Comparison of ENCODE assay signal across 21 mouse cellular contexts in the genomic region with DNA sequence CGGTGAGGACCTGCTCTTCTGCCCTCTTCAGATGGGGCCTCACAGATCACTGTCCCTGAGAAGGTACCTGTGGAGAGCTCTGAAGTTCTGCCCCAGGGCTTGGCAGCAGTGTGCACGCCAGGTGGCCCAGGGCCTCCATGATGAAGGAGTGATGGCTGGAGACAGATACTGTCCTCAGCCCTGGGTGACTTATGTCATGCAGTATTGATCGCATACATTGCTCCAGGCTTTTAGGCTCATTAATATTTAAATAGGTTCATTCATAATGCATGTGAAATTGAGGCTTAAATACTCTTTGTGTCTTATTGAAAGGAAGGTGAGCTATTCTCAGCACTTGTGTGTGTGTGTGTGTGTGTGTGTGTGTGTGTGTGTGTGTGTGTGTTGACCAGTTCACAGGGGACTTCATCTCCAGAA.
DNase-seq lines count a peak whose midpoint lies in the region; ATAC-seq lines count a peak whose summit lies in the region.
"Had no signal": no experiment of that assay in that cellular context is flagged by ENCODE, and none has a peak within 500 bp of the region (broad histone marks: within the 10 kb centered on the region; RNA-seq: fewer than 3 reads in every experiment).

No protein-coding gene starts in this region.

- intact Hi-C loops in gastrocnemius, postnatal 36 days (cut with DNase I), result no loop called here

- no peak overlapping the region for H3K4me3 ChIP-seq in hindbrain, embryonic 12.5 days
- H3K4me3 ChIP-seq in hindbrain, embryonic 10.5 days, result no peak overlapping the region
- H3K4me3 ChIP-seq in hindbrain, embryonic 14.5 days (replicated peaks; ENCODE audit: low read length), result no peak overlapping the region
- H3K4me3 ChIP-seq in midbrain, embryonic 14.5 days (replicated peaks; ENCODE audit: low read depth, low read length), result no peak overlapping the region
- no peak overlapping the region for H3K4me3 ChIP-seq in liver, embryonic 11.5 days (ENCODE audit: low read depth, low read length)
- H3K4me3 ChIP-seq: embryonic facial prominence, embryonic 13.5 days; heart, embryonic 10.5 days; limb, embryonic 15.5 days; megakaryocyte, embryonic 14.5 days had no signal

- H3K4me1 ChIP-seq in hindbrain, embryonic 12.5 days, result 0 out of 2 replicates have a peak, but pooled peaks cover 3% of the 10 kb centered on the region
- H3K4me1 ChIP-seq in hindbrain, embryonic 10.5 days (replicated peaks), result no peaks in the 10 kb centered on the region
- H3K4me1 ChIP-seq in hindbrain, embryonic 14.5 days (replicated peaks; ENCODE audit: control insufficient read depth, insufficient read depth, low read length), result no peaks in the 10 kb centered on the region
- H3K4me1 ChIP-seq in midbrain, embryonic 14.5 days (ENCODE audit: control insufficient read depth, insufficient read depth, low read length), result no peaks in the 10 kb centered on the region
- H3K4me1 ChIP-seq in liver, embryonic 11.5 days (replicated peaks; ENCODE audit: control insufficient read depth, insufficient read depth, low read length), result no peaks in the 10 kb centered on the region
- H3K4me1 ChIP-seq: embryonic facial prominence, embryonic 13.5 days; heart, embryonic 10.5 days; limb, embryonic 15.5 days; megakaryocyte, embryonic 14.5 days had no signal

- H3K27ac ChIP-seq in hindbrain, embryonic 12.5 days, result 0 out of 2 replicates have a peak overlapping the region, but pooled peaks have one; percentile 18
- no peak overlapping the region for H3K27ac ChIP-seq in hindbrain, embryonic 10.5 days
- 0 out of 2 replicates have a peak overlapping the region, but pooled peaks have one; percentile 2 for H3K27ac ChIP-seq in hindbrain, embryonic 14.5 days
- peak overlapping the region; percentile 5 for H3K27ac ChIP-seq in midbrain, embryonic 14.5 days (replicated peaks; ENCODE audit: low read depth, low read length)
- no peak overlapping the region for H3K27ac ChIP-seq in liver, embryonic 11.5 days (ENCODE audit: low read depth, low read length)
- H3K27ac ChIP-seq: embryonic facial prominence, embryonic 13.5 days; heart, embryonic 10.5 days; limb, embryonic 15.5 days had no signal

- no peak overlapping the region for H3K4me2 ChIP-seq in hindbrain, embryonic 12.5 days (replicated peaks)
- no peak overlapping the region for H3K4me2 ChIP-seq in hindbrain, embryonic 14.5 days (replicated peaks)
- no peak overlapping the region for H3K4me2 ChIP-seq in midbrain, embryonic 14.5 days (ENCODE audit: low read length)
- H3K4me2 ChIP-seq in liver, embryonic 11.5 days, result no peak overlapping the region
- H3K4me2 ChIP-seq: embryonic facial prominence, embryonic 13.5 days; limb, embryonic 15.5 days had no signal

- H3K27me3 ChIP-seq in hindbrain, embryonic 12.5 days, result no peaks in the 10 kb centered on the region
- no peaks in the 10 kb centered on the region for H3K27me3 ChIP-seq in hindbrain, embryonic 10.5 days (ENCODE audit: insufficient read depth, poor library complexity, severe bottlenecking)
- H3K27me3 ChIP-seq in hindbrain, embryonic 14.5 days (ENCODE audit: control insufficient read depth, insufficient read depth, low read length), result no peaks in the 10 kb centered on the region
- H3K27me3 ChIP-seq in midbrain, embryonic 14.5 days (ENCODE audit: control insufficient read depth, insufficient read depth, low read length), result no peaks in the 10 kb centered on the region
- no peaks in the 10 kb centered on the region for H3K27me3 ChIP-seq in liver, embryonic 11.5 days (replicated peaks; ENCODE audit: control insufficient read depth, insufficient read depth, low read length)
- H3K27me3 ChIP-seq: embryonic facial prominence, embryonic 13.5 days; limb, embryonic 15.5 days; megakaryocyte, embryonic 14.5 days had no signal

- no peak for DNase-seq in hindbrain, embryonic 10.5 days (ENCODE audit: low spot score)
- DNase-seq in hindbrain, embryonic 14.5 days (ENCODE audit: low spot score), result no peak
- peak; percentile 65 for DNase-seq in midbrain, embryonic 14.5 days
- peak; percentile 32 for DNase-seq in retina, postnatal 1 day
- no peak for DNase-seq in liver, embryonic 11.5 days (ENCODE audit: low spot score)
- no peak for DNase-seq in gastrocnemius, postnatal 36 days
- DNase-seq: adrenal gland, adult 2 months; B cell, adult 2 months; cerebellum, adult 9-11 months; forebrain, postnatal 0 days; kidney, adult 2 months; kidney, postnatal 10 days; liver, postnatal 0 days; right cerebral cortex, postnatal 14 days; thymus, adult 18-20 months; thymus, postnatal 4 days had no signal

- 55% methylated on average over 3 of the region's 3 CpGs for WGBS in hindbrain, embryonic 12.5 days
- 79% methylated on average over 3 of the region's 3 CpGs for WGBS in hindbrain, embryonic 10.5 days
- 34% methylated on average over 3 of the region's 3 CpGs for WGBS in hindbrain, embryonic 14.5 days
- WGBS in midbrain, embryonic 14.5 days, result 38% methylated on average over 3 of the region's 3 CpGs
- 88% methylated on average over 3 of the region's 3 CpGs for WGBS in liver, embryonic 11.5 days

- no peak overlapping the region for H3K9ac ChIP-seq in hindbrain, embryonic 12.5 days
- no peak overlapping the region for H3K9ac ChIP-seq in hindbrain, embryonic 14.5 days
- no peak overlapping the region for H3K9ac ChIP-seq in midbrain, embryonic 14.5 days (replicated peaks; ENCODE audit: low read length)
- H3K9ac ChIP-seq in liver, embryonic 11.5 days (ENCODE audit: low read depth, low read length), result no peak overlapping the region
- H3K9ac ChIP-seq: embryonic facial prominence, embryonic 13.5 days; forebrain, postnatal 0 days; limb, embryonic 15.5 days; liver, postnatal 0 days had no signal

- H3K9me3 ChIP-seq in hindbrain, embryonic 12.5 days (replicated peaks), result no peaks in the 10 kb centered on the region
- H3K9me3 ChIP-seq in hindbrain, embryonic 10.5 days, result no peaks in the 10 kb centered on the region
- no peaks in the 10 kb centered on the region for H3K9me3 ChIP-seq in hindbrain, embryonic 14.5 days (ENCODE audit: control insufficient read depth, low read length)
- no peaks in the 10 kb centered on the region for H3K9me3 ChIP-seq in midbrain, embryonic 14.5 days (ENCODE audit: control insufficient read depth, low read length)
- H3K9me3 ChIP-seq in liver, embryonic 11.5 days (ENCODE audit: control insufficient read depth, low read length), result no peaks in the 10 kb centered on the region
- H3K9me3 ChIP-seq: embryonic facial prominence, embryonic 13.5 days; heart, embryonic 10.5 days; limb, embryonic 15.5 days; megakaryocyte, embryonic 14.5 days had no signal

- peak; percentile 89 for ATAC-seq in hindbrain, embryonic 12.5 days (ENCODE audit: low FRiP score)
- peak; percentile 75 for ATAC-seq in hindbrain, embryonic 14.5 days (ENCODE audit: low FRiP score)
- ATAC-seq in midbrain, embryonic 14.5 days (ENCODE audit: low FRiP score, low TSS enrichment), result peak; percentile 83; the same call in 1 of the 2 replicates
- no peak for ATAC-seq in liver, embryonic 11.5 days (replicated peaks; ENCODE audit: low FRiP score)
- ATAC-seq: forebrain, postnatal 0 days; liver, postnatal 0 days had no signal

- H3K36me3 ChIP-seq in hindbrain, embryonic 12.5 days, result no peaks in the 10 kb centered on the region
- H3K36me3 ChIP-seq in hindbrain, embryonic 10.5 days, result no peaks in the 10 kb centered on the region
- no peaks in the 10 kb centered on the region for H3K36me3 ChIP-seq in hindbrain, embryonic 14.5 days (replicated peaks; ENCODE audit: control insufficient read depth, insufficient read depth)
- no peaks in the 10 kb centered on the region for H3K36me3 ChIP-seq in midbrain, embryonic 14.5 days (ENCODE audit: control insufficient read depth, insufficient read depth, low read length)
- H3K36me3 ChIP-seq in liver, embryonic 11.5 days (ENCODE audit: control insufficient read depth, insufficient read depth, low read length), result no peaks in the 10 kb centered on the region
- H3K36me3 ChIP-seq: embryonic facial prominence, embryonic 13.5 days; heart, embryonic 10.5 days; limb, embryonic 15.5 days had no signal

Comparison
In these comparisons a context has a peak if more than half of its experiments do, and no peak if none do; other contexts are left out.
1. H3K27ac ChIP-seq: peak in hindbrain, embryonic 12.5 days (single experiment), hindbrain, embryonic 14.5 days (single experiment) and midbrain, embryonic 14.5 days (single experiment); none in hindbrain, embryonic 10.5 days (single experiment) and liver, embryonic 11.5 days (single experiment).
2. DNase-seq: peak in midbrain, embryonic 14.5 days (single experiment) and retina, postnatal 1 day (single experiment); none in hindbrain, embryonic 10.5 days (single experiment), hindbrain, embryonic 14.5 days (single experiment), liver, embryonic 11.5 days (single experiment) and gastrocnemius, postnatal 36 days (0 of 2).